Mouse (Mus musculus) myocyte (in vitro differentiated cells): ENCODE measurements around the gene Mc3r.

Experiments
- MAX ChIP-seq: IDR thresholded peaks from one replicate; pipeline ENCODE4 v1.6.1; 2011; ENCODE audit warnings: low read depth, mild to moderate bottlenecking, control low read depth
- POLR2A ChIP-seq: IDR thresholded peaks from one replicate; pipeline ENCODE4 v1.6.1; 2011; ENCODE audit warnings: low read depth, mild to moderate bottlenecking, control low read depth, moderate library complexity; ENCODE audit not compliant: insufficient read length
- POLR2AphosphoS2 ChIP-seq: IDR thresholded peaks from one replicate; pipeline ENCODE4 v1.6.1; 2011; ENCODE audit warnings: low read depth, control low read depth; ENCODE audit not compliant: insufficient read length
- REST ChIP-seq: IDR thresholded peaks from one replicate; pipeline ENCODE4 v1.6.1; 2011; ENCODE audit warnings: mild to moderate bottlenecking, control low read depth, moderate library complexity; ENCODE audit not compliant: insufficient read depth, insufficient read length
- TCF12 ChIP-seq: IDR thresholded peaks from one replicate; pipeline ENCODE4 v1.6.1; 2011; ENCODE audit warnings: mild to moderate bottlenecking, control low read depth; ENCODE audit not compliant: poor library complexity, insufficient read depth, severe bottlenecking
- TCF3 ChIP-seq: IDR thresholded peaks from one replicate; pipeline ENCODE4 v1.6.1; 2011; ENCODE audit warnings: low read depth, control low read depth; ENCODE audit not compliant: insufficient read length
- USF1 ChIP-seq: IDR thresholded peaks from one replicate; pipeline ENCODE4 v1.6.1; 2011; ENCODE audit warnings: low read depth, mild to moderate bottlenecking, control low read depth, moderate library complexity

DNA sequence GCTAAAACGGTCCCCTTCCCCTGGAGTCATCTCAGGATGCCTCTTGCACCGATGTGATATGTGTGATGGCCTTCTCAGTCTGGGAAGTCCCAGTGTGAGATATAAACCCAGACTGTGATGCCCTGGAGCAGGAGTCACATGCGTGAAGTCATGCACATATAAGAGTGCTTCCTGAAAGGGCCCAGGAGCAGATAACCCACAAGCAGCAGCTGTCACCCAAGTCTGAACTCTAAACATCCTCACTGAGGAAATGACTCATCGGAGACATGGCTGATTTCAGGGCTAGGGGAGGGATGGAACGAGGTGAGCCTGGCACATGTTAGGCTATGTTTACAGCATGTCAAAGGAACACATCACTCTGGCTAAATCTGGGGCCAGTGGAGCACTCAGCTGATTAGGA is 27.9 kb downstream of the Mc3r start:
- TF ChIP-seq POLR2A = no peak
- TF ChIP-seq USF1 = no peak
- TF ChIP-seq TCF12 = no peak
- TF ChIP-seq MAX = no peak
- no peak for TF ChIP-seq POLR2AphosphoS2
- no peak for TF ChIP-seq TCF3
- no peak for TF ChIP-seq REST
